Mouse (Mus musculus) mature B cell (primary cell): ENCODE results near the gene Tmem108.

Experiments
- in situ Hi-C: fragments of 300-500 bp; cut with MboI; formaldehyde crosslinking; loops from 2 replicates; pipeline ENCODE4 v1.14.3; 2019

Gene Tmem108

GRCm38 (mm10) chr9:103499366-103499765 lies 262.3 kb downstream of the Tmem108 start:
- in situ Hi-C loops, result loop anchor here (10.0 kb wide), 1 partner anchor 495 kb away; no protein-coding TSS in a partner anchor

GRCm38 (mm10) chr9:103498699-103499098 lies 262.9 kb downstream of the Tmem108 start:
- in situ Hi-C loops, result loop anchor here (10.0 kb wide), 1 partner anchor 496 kb away; no protein-coding TSS in a partner anchor

DNA sequence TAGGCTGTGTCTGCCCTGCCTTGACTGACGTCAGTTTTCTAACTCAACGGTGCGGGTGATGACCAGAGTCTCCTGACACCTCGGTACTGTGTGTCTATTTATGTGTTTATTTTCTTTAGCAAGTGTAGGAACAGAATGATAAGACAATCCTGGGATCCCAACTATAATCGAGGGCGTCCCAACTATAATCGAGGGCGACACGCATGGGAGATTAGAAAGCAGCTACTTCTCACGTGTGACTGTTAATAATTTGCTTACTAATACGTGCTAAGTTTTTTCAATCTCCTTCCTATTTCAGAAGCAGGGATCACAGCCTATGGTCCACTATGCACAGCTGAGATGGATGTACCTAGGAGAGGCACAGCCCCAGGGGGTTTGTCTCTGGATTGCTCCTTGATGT lies 266.2 kb downstream of the Tmem108 start:
- in situ Hi-C loops, result loop anchor here (10.0 kb wide), 1 partner anchor 499 kb away; no protein-coding TSS in a partner anchor

DNA sequence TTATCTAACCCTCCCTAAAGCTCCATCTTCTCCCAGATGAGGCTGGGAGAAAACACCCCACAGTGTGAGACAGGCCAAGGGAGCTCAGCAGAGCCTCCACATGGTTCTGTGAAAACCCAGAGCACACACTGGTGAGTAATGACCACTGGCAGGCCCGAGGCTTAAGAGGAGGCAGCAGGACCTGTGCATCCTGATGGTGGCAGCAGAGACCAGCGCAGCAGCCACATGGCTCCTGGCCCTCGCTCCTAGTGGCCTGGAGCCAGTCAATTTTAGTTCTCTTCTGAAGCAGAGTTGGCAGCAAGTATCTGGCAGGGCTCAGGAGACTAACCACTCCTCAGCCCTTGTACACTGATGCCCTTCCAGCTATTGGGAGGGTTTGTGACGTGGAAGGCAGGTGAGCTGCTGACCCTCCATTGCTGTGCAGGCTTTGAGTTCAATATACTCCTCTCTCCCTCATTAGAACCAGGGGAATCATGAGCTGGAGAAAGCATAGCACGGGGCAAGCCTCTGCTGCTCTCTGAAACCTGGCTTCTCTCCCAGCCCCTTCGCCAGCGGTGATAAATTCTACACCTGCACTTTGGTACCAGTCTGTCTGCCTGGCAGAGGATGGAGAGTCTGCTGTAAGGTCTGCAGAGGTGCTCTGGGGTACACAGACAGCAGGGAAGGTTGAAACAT lies 267.2 kb downstream of the Tmem108 start:
- in situ Hi-C loops, result loop anchor here (10.0 kb wide), 1 partner anchor 500 kb away; no protein-coding TSS in a partner anchor

DNA sequence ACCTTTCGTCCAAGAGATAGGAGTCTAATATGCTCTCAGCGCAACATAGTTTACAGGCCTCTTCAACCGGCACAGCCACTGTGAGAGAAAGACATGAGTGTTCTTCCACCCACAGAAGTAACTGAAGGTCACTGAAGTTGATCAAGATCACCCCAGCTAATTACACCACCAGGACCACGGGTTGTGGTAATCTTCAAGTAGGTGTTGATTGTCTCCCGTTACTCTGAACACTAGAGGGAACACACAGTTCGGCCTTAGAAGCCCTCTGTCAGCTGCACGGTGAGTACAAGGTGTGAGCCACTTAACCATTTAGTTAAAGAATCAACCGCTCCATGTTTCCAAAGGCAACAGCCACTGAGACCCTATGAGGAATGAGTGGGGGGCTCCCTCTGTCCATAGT lies 269.7 kb downstream of the Tmem108 start:
- in situ Hi-C loops, result loop anchor here (10.0 kb wide), 1 partner anchor 503 kb away; no protein-coding TSS in a partner anchor

DNA sequence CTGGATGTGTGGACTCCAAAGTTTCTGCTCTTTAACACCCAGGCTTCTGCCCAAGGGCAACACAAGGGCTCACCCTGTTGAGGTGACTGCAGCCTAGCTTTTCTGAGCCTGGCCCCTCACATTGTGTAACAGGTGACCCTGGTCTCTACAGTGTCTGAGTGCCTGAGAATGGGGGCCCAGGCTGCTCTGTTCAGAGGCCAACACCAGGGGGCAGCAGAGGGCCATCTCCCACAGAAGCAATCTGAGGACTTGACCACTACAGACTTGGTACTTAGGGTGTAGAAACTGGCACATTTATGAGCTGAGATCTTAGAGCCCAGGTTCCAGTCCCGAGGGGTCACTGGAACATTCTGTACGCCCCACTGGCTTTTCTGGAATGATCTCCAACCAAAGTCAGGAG lies 271.2 kb downstream of the Tmem108 start:
- in situ Hi-C loops, result loop anchor here (10.0 kb wide), 1 partner anchor 504 kb away; no protein-coding TSS in a partner anchor

GRCm38 (mm10) chr9:103489883-103490282 lies 271.8 kb downstream of the Tmem108 start:
- in situ Hi-C loops, result loop anchor here (10.0 kb wide), 1 partner anchor 505 kb away; no protein-coding TSS in a partner anchor

DNA sequence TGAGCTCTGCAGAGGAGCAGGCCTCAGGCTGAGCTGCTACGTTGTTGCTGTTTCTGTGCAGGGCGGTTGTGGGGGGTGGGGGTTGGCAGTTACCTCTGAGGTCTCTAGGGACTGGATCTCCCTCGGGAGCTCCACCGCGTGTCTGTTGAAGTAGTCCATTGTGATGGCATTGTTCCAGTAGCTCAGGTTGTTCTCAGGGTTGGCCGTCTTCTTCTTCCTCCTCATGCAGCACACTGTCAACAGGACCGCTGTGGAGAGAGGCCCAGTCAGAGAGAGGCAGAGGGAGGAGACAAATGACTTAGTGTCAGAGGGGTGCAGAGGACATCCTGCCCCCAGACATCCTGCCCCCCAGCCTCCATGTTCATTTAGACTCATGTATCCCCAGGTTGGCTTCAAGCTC lies 272.5 kb downstream of the Tmem108 start:
- in situ Hi-C loops, result no loop called here

DNA sequence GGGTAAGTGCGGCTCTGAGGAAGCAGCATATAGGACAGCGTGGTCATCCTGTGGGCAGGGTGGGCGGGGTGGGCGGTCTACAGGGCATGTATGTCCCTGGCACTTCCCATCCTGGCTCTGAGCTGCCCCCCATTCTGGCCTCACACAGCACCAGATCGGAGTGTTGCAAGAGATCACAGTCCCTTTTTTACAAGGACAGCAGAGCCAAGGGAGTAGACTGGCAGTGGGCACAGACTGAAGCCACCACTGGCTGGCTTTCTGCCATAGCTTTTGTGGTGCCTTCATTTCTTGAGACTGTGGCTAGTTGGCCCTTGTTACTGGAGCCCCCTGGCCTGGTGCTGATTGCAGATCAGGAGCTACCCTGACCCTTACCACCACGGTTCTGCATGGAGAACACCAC lies 275.4 kb downstream of the Tmem108 start:
- in situ Hi-C loops, result no loop called here

- in situ Hi-C loops, result no loop called here
These were observed 276.0 kb downstream of the Tmem108 start for GRCm38 (mm10) chr9:103485606-103486005.

- in situ Hi-C loops, result no loop called here
These were observed 280.9 kb downstream of the Tmem108 start for GRCm38 (mm10) chr9:103480603-103481220.

DNA sequence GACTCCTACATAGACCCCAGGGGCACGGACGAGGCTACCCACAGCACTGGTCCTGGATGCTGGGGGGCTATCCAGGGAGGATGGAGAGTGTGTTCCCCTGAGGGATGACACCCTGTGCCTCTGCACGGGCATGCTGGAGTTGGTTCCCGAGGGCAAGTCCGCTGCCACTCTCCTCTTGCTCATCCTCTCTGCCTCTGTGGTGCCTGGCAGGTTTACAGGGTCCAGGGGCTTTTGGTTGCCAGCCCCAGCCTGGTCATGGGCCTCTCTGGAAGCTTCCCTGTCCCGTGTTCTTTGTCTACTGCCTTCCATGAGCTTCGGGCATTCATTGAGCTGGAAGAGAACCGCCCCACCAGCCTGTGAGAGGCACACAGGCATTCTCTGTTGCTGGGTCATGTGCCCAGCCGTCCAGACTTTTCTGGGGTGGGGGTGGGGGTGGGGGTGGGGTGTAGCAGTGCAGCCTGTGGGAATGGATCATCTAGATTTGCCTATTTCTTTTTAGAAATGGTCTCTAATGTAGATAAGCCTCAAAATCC lies 281.5 kb downstream of the Tmem108 start, which contains the start of gene Bfsp2:
Gene Bfsp2, minus strand, starts transcription at position 377 of the 533 bp plus-strand sequence.
- in situ Hi-C loops, result no loop called here

- in situ Hi-C loops, result no loop called here
These were observed 286.2 kb downstream of the Tmem108 start for GRCm38 (mm10) chr9:103475414-103475813.

DNA sequence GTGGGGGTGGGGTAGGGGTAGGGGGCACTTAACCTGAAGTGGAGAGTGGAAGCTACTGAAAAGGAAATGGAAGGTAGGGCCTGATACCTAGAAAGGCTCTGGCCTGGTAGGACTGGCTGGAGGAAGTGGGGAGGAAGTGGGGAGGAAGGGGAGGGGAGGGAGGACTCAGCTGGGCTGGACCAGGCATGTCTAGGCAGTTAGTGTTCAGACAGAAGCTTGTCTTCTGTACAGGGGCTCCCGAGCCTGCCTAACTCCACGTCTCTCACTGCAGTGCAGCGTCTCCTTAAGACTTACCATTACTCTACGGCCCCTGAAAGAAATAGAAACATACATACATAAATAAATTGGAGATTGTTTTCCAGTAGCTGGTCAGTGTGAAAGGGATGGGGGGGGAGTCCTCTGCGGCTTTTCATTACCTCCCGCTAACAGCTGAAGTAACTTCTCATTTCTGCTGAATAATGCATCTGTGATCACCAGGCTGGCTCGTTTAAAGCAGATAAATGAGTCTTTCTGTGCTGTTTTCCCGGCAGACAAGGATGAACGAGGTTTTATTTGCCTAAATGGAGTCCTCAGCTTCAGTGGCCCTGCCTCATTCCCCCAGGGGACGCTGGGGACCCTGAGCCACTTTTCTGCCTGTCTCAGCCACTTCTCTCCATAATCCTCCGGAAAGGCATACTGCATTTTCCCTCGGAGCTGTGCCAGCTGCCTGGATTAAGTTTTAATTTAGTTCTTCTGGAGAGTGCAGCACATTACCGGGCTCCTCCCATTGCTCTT lies 287.5 kb downstream of the Tmem108 start:
- in situ Hi-C loops, result no loop called here

- in situ Hi-C loops, result no loop called here
These were observed 289.9 kb downstream of the Tmem108 start for GRCm38 (mm10) chr9:103471784-103472183.

- in situ Hi-C loops, result no loop called here
These were observed 292.1 kb downstream of the Tmem108 start for GRCm38 (mm10) chr9:103469516-103469915.

- in situ Hi-C loops, result no loop called here
These were observed 292.7 kb downstream of the Tmem108 start for GRCm38 (mm10) chr9:103468911-103469310.

- in situ Hi-C loops, result no loop called here
These were observed 295.9 kb downstream of the Tmem108 start for GRCm38 (mm10) chr9:103465711-103466220.

DNA sequence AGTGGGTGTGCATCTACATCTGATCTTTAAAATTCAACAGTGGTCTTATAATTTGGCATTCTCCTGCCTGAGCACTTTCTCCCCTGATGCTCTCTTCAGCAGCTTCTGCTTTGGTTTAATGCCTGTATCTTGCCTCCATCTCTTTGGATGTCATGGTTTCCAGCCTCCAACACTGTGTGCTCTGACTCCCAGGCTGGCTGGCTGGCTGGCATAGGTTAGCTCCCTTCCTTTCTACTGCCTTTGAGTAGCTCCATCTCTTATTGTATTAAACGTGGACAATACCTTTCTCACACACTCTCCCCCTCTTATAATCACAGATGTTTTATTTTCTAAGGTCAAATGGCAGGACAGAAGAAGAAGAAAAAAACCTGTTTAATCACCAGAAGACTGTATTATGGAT lies 296.3 kb downstream of the Tmem108 start:
- in situ Hi-C loops, result no loop called here

DNA sequence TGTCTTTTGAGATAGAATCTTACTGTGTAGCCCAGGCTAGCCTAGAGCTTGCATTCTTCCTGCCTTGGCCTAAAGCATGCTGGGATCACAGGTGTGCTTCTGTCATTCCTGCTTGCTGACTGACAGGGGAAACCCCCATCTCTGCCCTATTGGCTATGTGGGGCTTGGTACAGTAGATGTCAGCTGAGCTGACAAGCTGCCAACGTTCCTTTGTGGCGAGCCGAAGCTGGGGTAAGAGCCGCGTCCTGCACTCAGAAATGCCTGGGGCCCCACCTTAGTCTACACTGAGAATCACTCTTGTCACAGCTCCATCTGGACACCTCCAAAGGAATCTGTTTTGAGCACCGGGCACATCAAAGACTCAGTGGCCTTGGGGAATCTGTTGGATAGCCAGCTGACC lies 297.8 kb downstream of the Tmem108 start:
- in situ Hi-C loops, result no loop called here

- in situ Hi-C loops, result no loop called here
These were observed 301.8 kb downstream of the Tmem108 start for GRCm38 (mm10) chr9:103459839-103460238.

DNA sequence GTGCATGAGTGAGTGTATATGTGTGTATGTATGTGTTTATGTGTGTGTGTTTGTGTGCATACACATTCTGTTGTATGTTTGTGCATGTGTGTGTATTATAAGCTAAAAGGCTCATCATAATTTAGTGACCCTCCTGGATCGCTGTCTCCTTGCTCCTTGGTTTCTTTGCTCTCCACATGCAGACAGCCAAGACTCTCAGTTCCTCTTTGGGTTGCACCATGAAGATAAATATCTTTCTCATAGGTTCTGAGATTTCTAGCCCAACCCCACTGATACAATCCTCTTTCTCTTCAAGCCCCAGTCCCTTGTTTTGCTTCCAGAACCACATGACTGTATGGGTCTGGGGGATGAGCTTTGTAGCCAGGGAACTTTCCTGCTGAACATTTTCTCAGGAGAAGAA lies 302.3 kb downstream of the Tmem108 start:
- in situ Hi-C loops, result no loop called here
